Mouse (Mus musculus): ENCODE measurements around the gene Gm29666.

- no peak for TF ChIP-seq GATA1 (IDR thresholded peaks at IDR 0.05; ENCODE audit: borderline replicate concordance, low read length)
- no peak for TF ChIP-seq FLI1 (IDR thresholded peaks at IDR 0.05; ENCODE audit: low read length)
Observed at GRCm38 (mm10) chr15:84922884-84923507, 3.2 kb upstream of the Gm29666 start, which contains the start of gene Nup50.
